Mouse (Mus musculus): ENCODE measurements at regions not wholly inside any gene's neighbourhood (a gene's known extent, or its start where the extent isn't known, plus 50 kb on each side); places are given as distances from the start of the nearest gene placed in this dataset.

DNA sequence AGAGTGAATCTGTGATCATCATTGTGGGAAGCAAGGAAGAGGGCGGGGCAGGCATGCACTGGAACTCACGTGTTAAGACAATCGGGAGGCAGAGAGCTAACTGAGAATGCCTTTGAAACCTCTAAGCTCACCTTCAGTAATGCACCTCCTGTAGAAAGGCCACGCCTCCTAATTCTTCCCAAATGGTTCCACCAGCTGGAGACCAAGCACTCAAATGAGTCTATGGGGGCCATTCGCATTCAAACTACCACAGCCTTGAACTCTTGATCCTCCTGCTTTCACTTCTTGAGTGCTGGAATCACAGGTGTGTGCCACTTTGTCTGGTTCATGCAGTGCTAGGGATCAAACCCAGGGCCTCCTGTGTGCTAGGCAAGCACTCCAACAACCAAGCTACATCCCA lies 68.5 kb upstream of the Tnrc6c start:
- TF ChIP-seq CTCF (IDR thresholded peaks at IDR 0.05; ENCODE audit: low read depth, low read length), result no peak
- no peak for TF ChIP-seq POLR2A (IDR thresholded peaks at IDR 0.05; ENCODE audit: insufficient read depth, low read length)
- no peak; the same call in 1 of the 2 replicates for TF ChIP-seq EP300 (IDR thresholded peaks at IDR 0.05; ENCODE audit: insufficient read depth, low read depth, low read length)
